Mouse (Mus musculus) spleen, adult 2 months (tissue): ENCODE measurements around the gene Hmga1.

Source experiments
- CTCF ChIP-seq: fragments of 200-500 bp; IDR thresholded peaks from 2 replicates; pipeline ENCODE4 v1.5.1; 2011; ENCODE audit warnings: mild to moderate bottlenecking, inconsistent platforms; ENCODE audit not compliant: insufficient read depth, insufficient read length, insufficient replicate concordance; ENCODE audit errors: extremely low read depth
- POLR2A ChIP-seq: fragments of 200-500 bp; IDR thresholded peaks from 2 replicates; pipeline ENCODE4 v1.6.1; 2011; ENCODE audit warnings: low read depth, low read length, inconsistent platforms

GRCm38 (mm10) chr17:27546574-27547085, 9.7 kb upstream of the Hmga1 start:
- TF ChIP-seq CTCF = no peak
- TF ChIP-seq POLR2A = no peak
